Mouse (Mus musculus) forebrain, embryonic 14.5 days (tissue): ENCODE measurements around the gene Sh3rf1. TPM values are rescaled to one million over a fixed set of nuclear protein-coding genes. Genes with fewer than 3 reads are reported as not detected.

Source experiments
- ATAC-seq: fragments of 200-750 bp; cut with Nextera tagmentation; 2 replicates; pipeline ENCODE4 v1.8.0; 2017; ENCODE audit warnings: mild to moderate bottlenecking, moderate library complexity
- DNase-seq: peaks from one replicate; pipeline ENCODE4 v3.0.0-alpha.2; 2015; ENCODE audit warnings: low spot score
- H3K27ac ChIP-seq: fragments of 300-500 bp; sonication (generic); 2 replicates; pipeline ENCODE4 v1.5.1; 2014; ENCODE audit warnings: low read depth, mild to moderate bottlenecking, control low read depth, low read length, moderate library complexity
- H3K27me3 ChIP-seq: fragments of 300-500 bp; sonication (generic); replicated peaks from 2 replicates; pipeline ENCODE4 v1.6.1; 2014; ENCODE audit warnings: low read length, control low read depth, mixed read lengths; ENCODE audit not compliant: control insufficient read depth, insufficient read depth
- H3K36me3 ChIP-seq: fragments of 300-500 bp; sonication (generic); 2 replicates; pipeline ENCODE4 v1.6.1; 2014; ENCODE audit warnings: low read length, control low read depth; ENCODE audit not compliant: control insufficient read depth, insufficient read depth
- H3K4me1 ChIP-seq: fragments of 300-500 bp; sonication (generic); 2 replicates; pipeline ENCODE4 v1.6.1; 2014; ENCODE audit warnings: antibody characterized with exemption, low read length, control low read depth; ENCODE audit not compliant: control insufficient read depth, insufficient read depth
- H3K4me2 ChIP-seq: fragments of 300-500 bp; sonication (generic); 2 replicates; pipeline ENCODE4 v1.6.1; 2014; ENCODE audit warnings: mild to moderate bottlenecking, control low read depth, low read length
- H3K4me3 ChIP-seq: fragments of 300-500 bp; sonication (generic); 2 replicates; pipeline ENCODE4 v1.5.1; 2014; ENCODE audit warnings: low read depth, low read length, control low read depth
- H3K9ac ChIP-seq: fragments of 300-500 bp; sonication (generic); 2 replicates; pipeline ENCODE4 v1.6.1; 2014; ENCODE audit warnings: mild to moderate bottlenecking, low read length, control low read depth, moderate library complexity
- H3K9me3 ChIP-seq: fragments of 300-500 bp; sonication (generic); replicated peaks from 2 replicates; pipeline ENCODE4 v1.6.1; 2016; ENCODE audit warnings: low read length, control low read depth, mixed read lengths; ENCODE audit not compliant: control insufficient read depth
- WGBS: fragments of 180-500 bp; shearing (Covaris S2); extraction: QIAGEN DNeasy Blood & Tissue Kit; methylation state at CpG from one replicate; pipeline ENCODE4 v1.1.7; 2014; 5-methylcytosine and 5-hydroxymethylcytosine counted together
- polyA plus RNA-seq: library from polyadenylated mRNA; unstranded; fragments of >200 nt; fragmentation: Nextera tagmentation; extraction: Ambion mirVana; gene quantifications from 2 replicates; pipeline ENCODE4 v1.2.1, GENCODE M21; 2014

Gene Sh3rf1
- polyA plus RNA-seq, 1 experiment from 2014 or later = 27.1 TPM

DNA sequence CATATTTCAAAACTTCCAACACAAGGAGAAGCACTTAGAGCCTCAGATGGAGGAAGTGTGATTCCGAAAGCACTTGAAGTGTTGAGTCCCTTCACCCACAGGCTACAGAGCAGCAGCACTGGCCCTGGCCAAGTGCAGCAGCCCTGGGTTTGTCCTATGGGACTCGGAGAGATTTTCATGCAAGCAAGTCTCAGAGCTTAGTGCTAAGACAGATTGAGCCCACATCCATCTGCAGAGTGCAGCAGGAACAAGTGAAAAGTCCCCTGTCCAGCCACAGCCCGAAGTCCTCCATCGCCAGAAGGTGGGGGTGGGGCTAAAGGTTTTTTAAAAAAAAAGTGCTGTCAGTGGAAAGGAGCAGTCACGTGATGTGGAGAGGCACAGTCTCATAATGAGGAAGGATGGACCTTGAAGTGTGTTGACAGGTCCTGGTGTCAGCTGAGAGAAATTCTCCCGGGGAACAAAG, 163.9 kb downstream of the Sh3rf1 start:
- DNase-seq (peak; percentile 72), ATAC-seq (peak; percentile 33)
- no peak overlapping the region for H3K9ac ChIP-seq
- H3K4me3 ChIP-seq = no peak overlapping the region
- H3K4me2 ChIP-seq = no peak overlapping the region
- peaks cover 26% of the 10 kb centered on the region for H3K36me3 ChIP-seq
- 19% methylated on average over 6 of the region's 6 CpGs for WGBS
- peak overlapping the region; percentile 88 for H3K27ac ChIP-seq
- no peaks in the 10 kb centered on the region for H3K27me3 ChIP-seq
- no peaks in the 10 kb centered on the region for H3K9me3 ChIP-seq
- peaks cover 29% of the 10 kb centered on the region for H3K4me1 ChIP-seq

GRCm38 (mm10) chr8:61388341-61388740, 164.7 kb downstream of the Sh3rf1 start:
- peaks cover 29% of the 10 kb centered on the region for H3K4me1 ChIP-seq
- no peak for ATAC-seq
- peak overlapping the region; percentile 88 for H3K27ac ChIP-seq
- H3K4me3 ChIP-seq = no peak overlapping the region
- H3K9ac ChIP-seq = no peak overlapping the region
- DNase-seq = no peak
- H3K4me2 ChIP-seq = no peak overlapping the region
- H3K27me3 ChIP-seq = no peaks in the 10 kb centered on the region
- WGBS = 56% methylated on average over 9 of the region's 9 CpGs
- peaks cover 21% of the 10 kb centered on the region for H3K36me3 ChIP-seq
- no peaks in the 10 kb centered on the region for H3K9me3 ChIP-seq

- H3K27me3 ChIP-seq = no peaks in the 10 kb centered on the region
- no peak overlapping the region for H3K27ac ChIP-seq
- WGBS = 49% methylated on average over 18 of the region's 18 CpGs
- H3K4me3 ChIP-seq = no peak overlapping the region
- no peak for ATAC-seq
- H3K4me1 ChIP-seq = peaks cover 29% of the 10 kb centered on the region
- no peak for DNase-seq
- H3K4me2 ChIP-seq = no peak overlapping the region
- H3K36me3 ChIP-seq = peaks cover 18% of the 10 kb centered on the region; the same call in 1 of the 2 replicates
- H3K9me3 ChIP-seq = no peaks in the 10 kb centered on the region
- no peak overlapping the region for H3K9ac ChIP-seq
Measured at GRCm38 (mm10) chr8:61390307-61391057, 166.8 kb downstream of the Sh3rf1 start.

GRCm38 (mm10) chr8:61391058-61391434, 167.4 kb downstream of the Sh3rf1 start:
- Histone ChIP-seq H3K36me3 (peaks cover 20% of the 10 kb centered on the region; the same call in 1 of the 2 replicates), H3K4me2 (no peak overlapping the region), H3K9me3 (no peaks in the 10 kb centered on the region), H3K27me3 (no peaks in the 10 kb centered on the region), H3K4me1 (peaks cover 29% of the 10 kb centered on the region), H3K4me3 (no peak overlapping the region), H3K9ac (no peak overlapping the region), H3K27ac (no peak overlapping the region)
- DNase-seq = peak; percentile 32
- 83% methylated on average over 13 of the region's 13 CpGs for WGBS
- no peak for ATAC-seq

DNA sequence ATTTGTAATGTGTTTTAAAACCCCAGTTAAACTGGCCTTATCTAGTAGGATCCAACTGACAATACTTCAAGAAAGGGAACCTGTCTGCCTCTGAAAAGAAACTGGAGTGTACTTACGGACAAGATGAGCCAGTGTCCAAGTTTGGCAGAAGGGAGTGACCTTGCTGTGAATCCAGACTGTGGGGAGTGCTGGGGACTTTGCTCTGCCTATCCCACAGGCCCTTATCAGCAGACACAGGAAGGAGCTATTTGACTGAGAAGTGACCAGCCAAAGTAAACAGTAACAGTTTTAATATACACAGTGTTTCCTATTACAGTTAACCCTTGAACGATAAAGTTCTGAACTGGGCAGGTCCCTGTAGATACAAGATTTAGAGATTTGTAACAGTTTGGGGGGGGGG, 173.5 kb downstream of the Sh3rf1 start:
- no peak overlapping the region for H3K4me3 ChIP-seq
- WGBS = 87% methylated on average over 2 of the region's 2 CpGs
- no peak overlapping the region for H3K4me2 ChIP-seq
- peaks cover 17% of the 10 kb centered on the region; the same call in 1 of the 2 replicates for H3K36me3 ChIP-seq
- DNase-seq (no peak), ATAC-seq (no peak)
- no peak overlapping the region for H3K9ac ChIP-seq
- H3K27ac ChIP-seq = no peak overlapping the region
- no peaks in the 10 kb centered on the region for H3K4me1 ChIP-seq
- no peaks in the 10 kb centered on the region for H3K9me3 ChIP-seq
- no peaks in the 10 kb centered on the region for H3K27me3 ChIP-seq

DNA sequence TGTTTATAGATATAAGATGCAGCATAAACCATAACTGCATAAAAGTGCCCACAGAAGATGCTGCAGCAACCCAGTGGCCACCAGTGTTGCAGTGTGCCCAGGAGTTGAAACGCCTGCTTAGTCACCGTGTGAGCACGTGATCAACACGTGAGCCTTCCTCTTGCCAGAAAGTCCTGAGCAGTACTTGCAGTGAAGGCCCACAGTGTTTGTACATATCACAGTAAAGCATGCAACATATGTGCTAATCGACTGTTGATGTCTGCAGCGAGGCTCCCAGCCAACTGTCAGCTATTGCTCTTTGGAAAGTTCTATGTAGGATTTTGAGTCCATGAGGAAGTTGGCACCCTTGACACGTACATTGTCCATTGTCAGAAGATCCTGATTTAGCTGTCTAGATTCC, 174.1 kb downstream of the Sh3rf1 start:
- ATAC-seq = no peak; the same call in 1 of the 2 replicates

GRCm38 (mm10) chr8:61402861-61403260, 179.2 kb downstream of the Sh3rf1 start:
- Histone ChIP-seq H3K9ac (no peak overlapping the region), H3K27me3 (no peaks in the 10 kb centered on the region), H3K4me2 (no peak overlapping the region), H3K27ac (peak overlapping the region; percentile 63), H3K36me3 (no peaks in the 10 kb centered on the region), H3K4me1 (peaks cover 16% of the 10 kb centered on the region), H3K4me3 (no peak overlapping the region), H3K9me3 (no peaks in the 10 kb centered on the region)
- WGBS = 66% methylated on average over 7 of the region's 7 CpGs
- DNase-seq = no peak
- 0 out of 2 replicates have a peak, but pooled peaks have one; percentile 5 for ATAC-seq

More for the DNA sequence above, 174.1 kb downstream of the Sh3rf1 start:
- Histone ChIP-seq H3K9ac (no peak overlapping the region), H3K4me1 (no peaks in the 10 kb centered on the region), H3K4me2 (no peak overlapping the region), H3K36me3 (peaks cover 17% of the 10 kb centered on the region; the same call in 1 of the 2 replicates), H3K9me3 (no peaks in the 10 kb centered on the region), H3K27me3 (no peaks in the 10 kb centered on the region), H3K27ac (no peak overlapping the region), H3K4me3 (no peak overlapping the region)
- DNase-seq = no peak
- 84% methylated on average over 7 of the region's 7 CpGs for WGBS

DNA sequence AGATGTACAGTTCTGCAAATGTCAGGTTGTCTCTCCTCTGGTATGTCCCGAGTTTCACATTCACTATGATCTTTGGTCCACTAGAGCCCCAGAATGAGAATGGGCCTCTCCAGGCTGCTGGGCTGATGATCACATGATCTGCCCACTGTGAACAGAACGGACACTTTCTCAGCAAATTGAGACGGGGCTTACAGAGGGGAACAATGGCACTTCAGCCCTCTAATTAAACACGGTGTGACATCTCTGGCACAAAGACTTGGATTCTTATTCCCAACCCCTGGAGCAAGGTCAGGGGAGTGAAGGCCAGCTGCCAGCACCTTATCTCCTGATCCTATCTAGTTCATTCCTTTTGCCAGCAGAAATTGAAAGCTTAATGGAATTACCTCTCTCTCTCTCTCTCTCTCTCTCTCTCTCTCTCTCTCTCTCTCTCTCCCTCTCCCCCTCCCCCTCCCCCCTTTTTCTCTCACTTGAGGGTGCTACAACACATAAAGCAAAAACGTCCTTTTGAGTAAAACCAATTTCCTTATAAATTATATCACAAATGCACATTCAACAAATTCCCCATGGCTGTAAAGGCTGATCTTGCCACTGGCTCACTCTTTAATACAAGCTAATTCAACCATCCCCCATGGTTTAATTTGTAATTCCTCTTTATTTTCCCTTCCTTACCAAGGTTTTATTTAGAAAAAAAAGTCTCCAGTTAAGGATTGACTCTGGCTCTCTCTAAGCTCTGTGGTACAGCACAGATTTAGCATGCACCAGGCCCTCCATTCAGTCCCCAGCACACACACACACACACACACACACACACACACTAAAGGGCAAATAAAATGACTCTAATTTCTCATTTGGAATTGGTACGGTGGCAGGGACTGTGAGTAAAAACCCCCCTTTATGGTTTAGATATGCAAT, 179.8 kb downstream of the Sh3rf1 start:
- Histone ChIP-seq H3K4me2 (no peak overlapping the region), H3K9ac (no peak overlapping the region), H3K27ac (peak overlapping the region; percentile 73), H3K4me3 (no peak overlapping the region), H3K36me3 (no peaks in the 10 kb centered on the region), H3K9me3 (no peaks in the 10 kb centered on the region), H3K27me3 (no peaks in the 10 kb centered on the region), H3K4me1 (peaks cover 16% of the 10 kb centered on the region)
- peak; percentile 73 for ATAC-seq
- WGBS = 2% methylated on average over 6 of the region's 6 CpGs
- DNase-seq = peak; percentile 65
